Mouse (Mus musculus): ENCODE measurements around the gene Ankrd6.
A peak's percentile ranks its signal among the peaks of the same experiment; 100 is the strongest.
"Not testable (repeated sequence)": the region's sequence is repeated elsewhere in the genome, so short reads cannot be mapped to it uniquely, and the experiment has no call there.

The Ankrd6 gene

GRCm38 (mm10) chr4:32950356-32951034, at the start of gene Ankrd6:
Gene Ankrd6 (minus strand): TSS chr4:32950841.
- peak; percentile 90 for DNase-seq (ENCODE audit: low read depth, low spot score)

GRCm38 (mm10) chr4:32998996-32999395, 48.4 kb upstream of the Ankrd6 start:
- no peak for DNase-seq (ENCODE audit: low read depth, low spot score)

GRCm38 (mm10) chr4:32997571-32997970, 46.9 kb upstream of the Ankrd6 start:
- DNase-seq (ENCODE audit: low read depth, low spot score) = no peak

- DNase-seq (ENCODE audit: low read depth, low spot score) = no peak
Measured at GRCm38 (mm10) chr4:32996083-32996482, 45.4 kb upstream of the Ankrd6 start.

GRCm38 (mm10) chr4:32994168-32994567, 43.5 kb upstream of the Ankrd6 start:
- DNase-seq (ENCODE audit: low read depth, low spot score) = peak; percentile 26

- no peak for DNase-seq (ENCODE audit: low read depth, low spot score)
Measured at GRCm38 (mm10) chr4:32989346-32989745, 38.7 kb upstream of the Ankrd6 start.

GRCm38 (mm10) chr4:32987006-32987405, 36.4 kb upstream of the Ankrd6 start:
- DNase-seq (ENCODE audit: low read depth, low spot score) = no peak

- DNase-seq (ENCODE audit: low read depth, low spot score) = no peak
Measured at GRCm38 (mm10) chr4:32985684-32986083, 35.0 kb upstream of the Ankrd6 start.

GRCm38 (mm10) chr4:32984801-32985675, 34.4 kb upstream of the Ankrd6 start:
- DNase-seq (ENCODE audit: low read depth, low spot score) = peak; percentile 37

- DNase-seq (ENCODE audit: low read depth, low spot score) = peak; percentile 40
Measured at GRCm38 (mm10) chr4:32984242-32984641, 33.6 kb upstream of the Ankrd6 start.

- peak; percentile 80 for DNase-seq (ENCODE audit: low read depth, low spot score)
Measured at GRCm38 (mm10) chr4:32983176-32984155, 32.8 kb upstream of the Ankrd6 start.

GRCm38 (mm10) chr4:32982716-32983175, 32.1 kb upstream of the Ankrd6 start, which contains the start of gene Rragd:
Gene Rragd (plus strand): TSS chr4:32983037.
- DNase-seq (ENCODE audit: low read depth, low spot score) = peak; percentile 65

- DNase-seq (ENCODE audit: low read depth, low spot score) = peak; percentile 33
Measured at GRCm38 (mm10) chr4:32982041-32982715, 31.5 kb upstream of the Ankrd6 start.

GRCm38 (mm10) chr4:32981617-32982016, 31.0 kb upstream of the Ankrd6 start:
- DNase-seq (ENCODE audit: low read depth, low spot score) = no peak

- no peak for DNase-seq (ENCODE audit: low read depth, low spot score)
Measured at GRCm38 (mm10) chr4:32980061-32980460, 29.4 kb upstream of the Ankrd6 start.

- DNase-seq (ENCODE audit: low read depth, low spot score) = no peak
Measured at GRCm38 (mm10) chr4:32977331-32977730, 26.7 kb upstream of the Ankrd6 start.

GRCm38 (mm10) chr4:32964619-32965018, 14.0 kb upstream of the Ankrd6 start:
- DNase-seq (ENCODE audit: low read depth, low spot score) = not testable (repeated sequence)

GRCm38 (mm10) chr4:32961394-32961793, 10.8 kb upstream of the Ankrd6 start:
- peak; percentile 27 for DNase-seq (ENCODE audit: low read depth, low spot score)

- no peak for DNase-seq (ENCODE audit: low read depth, low spot score)
Measured at GRCm38 (mm10) chr4:32956423-32956822, 5.8 kb upstream of the Ankrd6 start.

GRCm38 (mm10) chr4:32952681-32953080, 2.0 kb upstream of the Ankrd6 start:
- no peak for DNase-seq (ENCODE audit: low read depth, low spot score)
